Mouse (Mus musculus): ENCODE measurements around the gene Atp10a. TPM values are rescaled to one million over a fixed set of nuclear protein-coding genes. Genes with fewer than 3 reads are reported as not detected.

The Atp10a gene
- polyA plus RNA-seq, 2 experiments, result 0.42 to 0.60 TPM

GRCm38 (mm10) chr7:58752041-58752440 is 96.1 kb downstream of the Atp10a start:
- no peak overlapping the region for H3K4me3 ChIP-seq (ENCODE audit: insufficient read depth in 1 of 2, low read depth in 2 of 2, low read length in 2 of 2)
- no peaks in the 10 kb centered on the region for H3K36me3 ChIP-seq (replicated peaks; ENCODE audit: control insufficient read depth, insufficient read depth, low read depth)
- 64% methylated on average over 5 of the region's 5 CpGs for WGBS (ENCODE audit: insufficient replicate concordance)
- no peaks in the 10 kb centered on the region for H3K27me3 ChIP-seq (ENCODE audit: control insufficient read depth, insufficient read depth, low read length)
- no peak overlapping the region for H3K9ac ChIP-seq (replicated peaks)
- DNase-seq (ENCODE audit: low read depth in 3 of 3, low spot score in 3 of 3), result no peak
- H3K4me2 ChIP-seq (ENCODE audit: low read depth), result no peak overlapping the region
- no peak for TF ChIP-seq EP300 (IDR thresholded peaks at IDR 0.05; ENCODE audit: low read depth)
- TF ChIP-seq CTCF (IDR thresholded peaks at IDR 0.05; ENCODE audit: low read depth), result no peak
- no peak overlapping the region for H3K27ac ChIP-seq
- no peak for ATAC-seq (ENCODE audit: insufficient read depth)
- H3K9me3 ChIP-seq (ENCODE audit: control insufficient read depth, low read length), result no peaks in the 10 kb centered on the region
- peaks cover 0 to 10% of the 10 kb centered on the region in 2 experiments; a peak in 2 of 4 replicates for H3K4me1 ChIP-seq (replicated peaks; ENCODE audit: control insufficient read depth in 2 of 2, insufficient read depth in 2 of 2, low read length in 1 of 2)

GRCm38 (mm10) chr7:58754076-58754475 is 98.1 kb downstream of the Atp10a start:
- no peak for TF ChIP-seq CTCF (IDR thresholded peaks at IDR 0.05; ENCODE audit: low read depth)
- no peak for TF ChIP-seq EP300 (IDR thresholded peaks at IDR 0.05; ENCODE audit: low read depth)
- Histone ChIP-seq H3K4me1 (replicated peaks; ENCODE audit: control insufficient read depth in 2 of 2, insufficient read depth in 2 of 2, low read length in 1 of 2) (peaks cover 0 to 7% of the 10 kb centered on the region in 2 experiments; a peak in 2 of 4 replicates), H3K9me3 (ENCODE audit: control insufficient read depth, low read length) (no peaks in the 10 kb centered on the region), H3K4me2 (ENCODE audit: low read depth) (no peak overlapping the region), H3K4me3 (ENCODE audit: insufficient read depth in 1 of 2, low read depth in 2 of 2, low read length in 2 of 2) (no peak overlapping the region), H3K9ac (replicated peaks) (no peak overlapping the region), H3K36me3 (replicated peaks; ENCODE audit: control insufficient read depth, insufficient read depth, low read depth) (no peaks in the 10 kb centered on the region), H3K27ac (no peak overlapping the region), H3K27me3 (ENCODE audit: control insufficient read depth, insufficient read depth, low read length) (no peaks in the 10 kb centered on the region)
- ATAC-seq (ENCODE audit: insufficient read depth) (no peak), DNase-seq (ENCODE audit: low read depth in 3 of 3, low spot score in 3 of 3) (no peak)
- WGBS (ENCODE audit: insufficient replicate concordance), result 59% methylated on average over 1 of the region's 1 CpGs

- TF ChIP-seq EP300 (IDR thresholded peaks at IDR 0.05; ENCODE audit: low read depth), result no peak
- TF ChIP-seq CTCF (IDR thresholded peaks at IDR 0.05; ENCODE audit: low read depth), result no peak
- H3K4me3 ChIP-seq (ENCODE audit: insufficient read depth in 1 of 2, low read depth in 2 of 2, low read length in 2 of 2), result no peak overlapping the region
- H3K4me2 ChIP-seq (ENCODE audit: low read depth), result no peak overlapping the region
- no peaks in the 10 kb centered on the region for H3K27me3 ChIP-seq (ENCODE audit: control insufficient read depth, insufficient read depth, low read length)
- no peak overlapping the region for H3K27ac ChIP-seq
- no peak overlapping the region for H3K9ac ChIP-seq (replicated peaks)
- H3K4me1 ChIP-seq (replicated peaks; ENCODE audit: control insufficient read depth in 2 of 2, insufficient read depth in 2 of 2, low read length in 1 of 2), result peaks cover 0 to 7% of the 10 kb centered on the region in 2 experiments; a peak in 2 of 4 replicates
- ATAC-seq (ENCODE audit: insufficient read depth) (no peak), DNase-seq (ENCODE audit: low read depth in 3 of 3, low spot score in 3 of 3) (no peak)
- 60% methylated on average over 4 of the region's 4 CpGs for WGBS (ENCODE audit: insufficient replicate concordance)
- H3K36me3 ChIP-seq (replicated peaks; ENCODE audit: control insufficient read depth, insufficient read depth, low read depth), result no peaks in the 10 kb centered on the region
- no peaks in the 10 kb centered on the region for H3K9me3 ChIP-seq (ENCODE audit: control insufficient read depth, low read length)
Measured at GRCm38 (mm10) chr7:58754536-58754935, 98.6 kb downstream of the Atp10a start.

GRCm38 (mm10) chr7:58755083-58755482 is 99.1 kb downstream of the Atp10a start:
- Histone ChIP-seq H3K4me1 (replicated peaks; ENCODE audit: control insufficient read depth in 2 of 2, insufficient read depth in 2 of 2, low read length in 1 of 2) (peaks cover 0 to 7% of the 10 kb centered on the region in 2 experiments; a peak in 2 of 4 replicates), H3K36me3 (replicated peaks; ENCODE audit: control insufficient read depth, insufficient read depth, low read depth) (no peaks in the 10 kb centered on the region), H3K27me3 (ENCODE audit: control insufficient read depth, insufficient read depth, low read length) (no peaks in the 10 kb centered on the region), H3K9ac (replicated peaks) (no peak overlapping the region), H3K4me3 (ENCODE audit: insufficient read depth in 1 of 2, low read depth in 2 of 2, low read length in 2 of 2) (no peak overlapping the region), H3K4me2 (ENCODE audit: low read depth) (no peak overlapping the region), H3K9me3 (ENCODE audit: control insufficient read depth, low read length) (no peaks in the 10 kb centered on the region), H3K27ac (no peak overlapping the region)
- TF ChIP-seq EP300 (IDR thresholded peaks at IDR 0.05; ENCODE audit: low read depth) (no peak), CTCF (IDR thresholded peaks at IDR 0.05; ENCODE audit: low read depth) (no peak)
- ATAC-seq (ENCODE audit: insufficient read depth) (no peak), DNase-seq (ENCODE audit: low read depth in 3 of 3, low spot score in 3 of 3) (no peak)

- no peak overlapping the region for H3K4me3 ChIP-seq (ENCODE audit: insufficient read depth in 1 of 2, low read depth in 2 of 2, low read length in 2 of 2)
- H3K9ac ChIP-seq (replicated peaks), result no peak overlapping the region
- H3K9me3 ChIP-seq (ENCODE audit: control insufficient read depth, low read length), result no peaks in the 10 kb centered on the region
- ATAC-seq (ENCODE audit: insufficient read depth) (no peak), DNase-seq (ENCODE audit: low read depth in 3 of 3, low spot score in 3 of 3) (no peak)
- no peaks in the 10 kb centered on the region for H3K27me3 ChIP-seq (ENCODE audit: control insufficient read depth, insufficient read depth, low read length)
- peaks cover 0 to 7% of the 10 kb centered on the region in 2 experiments; a peak in 2 of 4 replicates for H3K4me1 ChIP-seq (replicated peaks; ENCODE audit: control insufficient read depth in 2 of 2, insufficient read depth in 2 of 2, low read length in 1 of 2)
- WGBS (ENCODE audit: insufficient replicate concordance), result 25% methylated on average over 1 of the region's 1 CpGs
- H3K27ac ChIP-seq, result no peak overlapping the region
- H3K4me2 ChIP-seq (ENCODE audit: low read depth), result no peak overlapping the region
- TF ChIP-seq EP300 (IDR thresholded peaks at IDR 0.05; ENCODE audit: low read depth) (no peak), CTCF (IDR thresholded peaks at IDR 0.05; ENCODE audit: low read depth) (no peak)
- no peaks in the 10 kb centered on the region for H3K36me3 ChIP-seq (replicated peaks; ENCODE audit: control insufficient read depth, insufficient read depth, low read depth)
Measured at GRCm38 (mm10) chr7:58755846-58756245, 99.9 kb downstream of the Atp10a start.

Measured in liver, embryonic 14.5 days (tissue).